Mouse (Mus musculus) neural tube, embryonic 15.5 days (tissue): ENCODE measurements around the gene Syt17. TPM values are rescaled to one million over a fixed set of nuclear protein-coding genes. Genes with fewer than 3 reads are reported as not detected.
"Not testable (repeated sequence)": the region's sequence is repeated elsewhere in the genome, so short reads cannot be mapped to it uniquely, and the experiment has no call there.

ENCODE experiments used
- ATAC-seq: fragments of 200-750 bp; cut with Nextera tagmentation; 2 replicates; pipeline ENCODE4 v1.8.0; 2017; ENCODE audit warnings: mild to moderate bottlenecking, moderate TSS enrichment, moderate library complexity; ENCODE audit not compliant: low FRiP score
- H3K27ac ChIP-seq: fragments of 300-500 bp; sonication (generic); replicated peaks from 2 replicates; pipeline ENCODE4 v1.5.1; 2015; ENCODE audit warnings: mild to moderate bottlenecking, inconsistent platforms
- H3K27me3 ChIP-seq: fragments of 300-500 bp; sonication (generic); replicated peaks from 2 replicates; pipeline ENCODE4 v1.6.1; 2015; ENCODE audit warnings: inconsistent platforms
- H3K36me3 ChIP-seq: fragments of 300-500 bp; sonication (generic); 2 replicates; pipeline ENCODE4 v1.6.1; 2015; ENCODE audit warnings: inconsistent platforms
- H3K4me1 ChIP-seq: fragments of 300-500 bp; sonication (generic); 2 replicates; pipeline ENCODE4 v1.6.1; 2015; ENCODE audit warnings: inconsistent platforms
- H3K4me2 ChIP-seq: fragments of 300-500 bp; sonication (generic); 2 replicates; pipeline ENCODE4 v1.6.1; 2015; ENCODE audit warnings: inconsistent platforms, mild to moderate bottlenecking, moderate library complexity
- H3K4me3 ChIP-seq: fragments of 300-500 bp; sonication (generic); replicated peaks from 2 replicates; pipeline ENCODE4 v1.5.1; 2015; ENCODE audit warnings: mild to moderate bottlenecking, inconsistent platforms
- H3K9ac ChIP-seq: fragments of 300-500 bp; sonication (generic); replicated peaks from 2 replicates; pipeline ENCODE4 v1.6.1; 2015; ENCODE audit warnings: mild to moderate bottlenecking, inconsistent platforms
- H3K9me3 ChIP-seq: fragments of 300-500 bp; sonication (generic); replicated peaks from 2 replicates; pipeline ENCODE4 v1.6.1; 2016; ENCODE audit warnings: inconsistent platforms
- WGBS: fragments of 180-500 bp; shearing (Covaris S2); methylation state at CpG from one replicate; pipeline ENCODE4 v1.1.7; 2015; ENCODE audit warnings: mixed read lengths; 5-methylcytosine and 5-hydroxymethylcytosine counted together
- polyA plus RNA-seq: library from polyadenylated mRNA; unstranded; fragments of >200 nt; fragmentation: Nextera tagmentation; extraction: Ambion mirVana; gene quantifications from 2 replicates; pipeline ENCODE4 v1.2.1, GENCODE M21; 2015

The Syt17 gene
- polyA plus RNA-seq, 1 experiment from 2014 or later, result 24.3 TPM

DNA sequence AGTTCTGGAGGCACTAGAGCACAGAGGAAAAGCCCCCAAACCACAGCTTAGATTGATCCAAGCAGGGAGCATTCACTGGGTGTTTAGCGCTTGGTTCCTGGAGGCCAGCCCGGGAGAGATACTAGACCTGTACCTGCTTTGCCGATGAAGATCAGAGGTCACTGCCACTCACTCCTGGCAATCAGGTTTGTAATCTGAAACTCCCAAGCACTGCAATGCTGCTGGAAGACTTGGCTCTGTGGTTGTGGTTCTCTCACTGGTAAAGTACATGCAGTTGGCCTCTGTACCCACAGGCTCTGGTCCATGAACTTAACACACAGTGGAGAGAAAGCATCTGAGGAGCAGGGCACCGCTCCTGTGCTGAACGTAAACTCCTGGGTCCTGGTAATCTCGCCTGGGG, 82.8 kb downstream of the Syt17 start:
- Histone ChIP-seq H3K4me3 (no peak overlapping the region), H3K27ac (no peak overlapping the region), H3K27me3 (0 out of 2 replicates have a peak, but pooled peaks cover 2% of the 10 kb centered on the region), H3K9ac (no peak overlapping the region), H3K9me3 (no peaks in the 10 kb centered on the region), H3K4me1 (peaks cover 2% of the 10 kb centered on the region; the same call in 1 of the 2 replicates), H3K36me3 (no peaks in the 10 kb centered on the region), H3K4me2 (no peak overlapping the region)
- 83% methylated on average over 6 of the region's 6 CpGs for WGBS
- no peak for ATAC-seq

DNA sequence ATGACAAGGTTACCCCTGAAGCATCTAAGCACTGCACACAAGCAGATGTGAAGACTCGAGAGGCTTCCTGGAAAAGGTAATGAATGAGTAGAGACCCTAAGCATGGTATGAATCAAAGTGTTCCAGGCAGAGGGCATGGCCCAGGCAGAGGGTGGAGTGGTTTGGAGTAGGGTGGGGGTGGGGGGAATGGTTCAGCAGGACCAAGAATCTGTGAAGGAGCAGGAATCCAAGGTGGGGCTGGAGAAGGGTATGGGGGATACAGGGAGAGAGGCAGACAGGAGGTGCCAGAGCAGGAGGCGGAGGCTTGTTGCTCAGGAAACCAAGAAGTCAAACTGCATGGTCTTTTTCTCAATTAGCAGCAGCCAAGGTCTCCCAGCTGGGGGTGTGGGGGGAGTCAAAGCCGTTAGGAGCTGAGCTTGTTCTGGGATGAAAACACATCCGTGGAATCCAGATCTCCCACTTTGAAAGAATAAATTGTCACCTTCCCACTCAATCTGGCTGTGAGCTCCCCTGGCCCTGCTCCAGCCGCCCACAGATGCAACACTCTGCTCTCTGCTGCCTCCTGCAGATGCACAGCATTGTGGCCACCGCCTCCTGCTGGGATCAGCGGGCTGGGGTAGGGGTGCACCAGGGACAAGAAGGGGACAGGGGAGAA, 83.5 kb downstream of the Syt17 start:
- Histone ChIP-seq H3K4me1 (peaks cover 2% of the 10 kb centered on the region; the same call in 1 of the 2 replicates), H3K9ac (no peak overlapping the region), H3K4me2 (no peak overlapping the region), H3K27ac (no peak overlapping the region), H3K4me3 (no peak overlapping the region), H3K36me3 (no peaks in the 10 kb centered on the region), H3K27me3 (0 out of 2 replicates have a peak, but pooled peaks cover 2% of the 10 kb centered on the region), H3K9me3 (no peaks in the 10 kb centered on the region)
- no peak for ATAC-seq
- WGBS, result 44% methylated on average over 7 of the region's 7 CpGs

DNA sequence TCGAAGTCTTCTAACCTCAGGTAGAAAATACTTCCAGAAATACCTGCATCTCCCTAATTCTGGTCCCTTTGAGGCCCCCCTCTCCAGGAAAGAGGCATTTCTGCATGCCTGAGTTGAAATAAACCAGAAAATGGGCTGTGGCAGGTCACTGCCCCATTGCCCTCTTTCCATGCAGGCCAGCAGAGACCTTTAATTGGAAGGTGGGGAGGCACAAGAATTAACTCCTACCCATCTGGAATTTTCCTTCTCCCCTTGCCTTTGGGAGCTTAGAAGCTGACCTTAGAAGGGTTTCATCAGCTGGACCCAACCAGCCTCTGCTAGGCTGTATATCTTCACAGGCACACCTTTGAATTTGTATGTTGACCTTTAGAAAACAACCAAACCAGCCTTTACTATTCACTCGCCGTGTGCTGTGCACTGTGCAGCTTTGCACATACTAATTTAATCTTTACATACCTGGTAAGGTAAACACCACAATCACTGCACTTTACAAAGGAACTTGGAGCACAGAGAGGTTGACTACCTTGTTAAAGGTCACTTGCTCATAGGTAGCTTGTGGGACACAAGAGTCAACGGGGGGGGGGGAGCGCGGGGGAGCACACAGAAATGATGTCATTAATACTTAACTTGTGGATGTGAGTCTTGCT, 84.3 kb downstream of the Syt17 start:
- Histone ChIP-seq H3K27me3 (0 out of 2 replicates have a peak, but pooled peaks cover 2% of the 10 kb centered on the region), H3K9ac (no peak overlapping the region), H3K27ac (no peak overlapping the region), H3K4me1 (peaks cover 2% of the 10 kb centered on the region; the same call in 1 of the 2 replicates), H3K9me3 (no peaks in the 10 kb centered on the region), H3K4me3 (no peak overlapping the region), H3K4me2 (no peak overlapping the region), H3K36me3 (no peaks in the 10 kb centered on the region)
- ATAC-seq, result no peak
- 92% methylated on average over 6 of the region's 6 CpGs for WGBS

DNA sequence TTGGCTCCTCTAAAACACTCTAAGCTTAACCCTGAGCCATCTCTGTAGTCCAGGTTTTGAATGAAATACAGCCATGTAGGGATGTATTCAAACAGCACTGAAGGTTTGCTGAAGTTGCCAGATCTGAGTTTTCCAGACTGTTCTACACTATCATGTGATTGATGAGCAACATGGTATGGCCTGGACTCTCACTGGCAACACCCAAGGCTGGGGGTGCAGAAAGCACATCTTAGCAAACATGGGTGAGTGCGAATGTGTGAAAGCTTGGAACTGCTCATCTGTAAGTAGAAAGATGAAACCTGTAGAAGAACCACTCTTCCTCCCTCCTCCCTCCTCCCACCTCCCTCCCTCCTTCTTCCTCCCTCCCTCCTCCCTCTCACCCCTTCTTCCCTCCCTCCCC, 85.1 kb downstream of the Syt17 start:
- no peak overlapping the region for H3K27ac ChIP-seq
- ATAC-seq, result no peak
- H3K9ac ChIP-seq, result no peak overlapping the region
- H3K27me3 ChIP-seq, result 0 out of 2 replicates have a peak, but pooled peaks cover 2% of the 10 kb centered on the region
- no peak overlapping the region for H3K4me3 ChIP-seq
- 93% methylated on average over 1 of the region's 1 CpGs for WGBS
- H3K4me1 ChIP-seq, result peaks cover 2% of the 10 kb centered on the region; the same call in 1 of the 2 replicates
- no peaks in the 10 kb centered on the region for H3K9me3 ChIP-seq
- no peaks in the 10 kb centered on the region for H3K36me3 ChIP-seq
- no peak overlapping the region for H3K4me2 ChIP-seq

DNA sequence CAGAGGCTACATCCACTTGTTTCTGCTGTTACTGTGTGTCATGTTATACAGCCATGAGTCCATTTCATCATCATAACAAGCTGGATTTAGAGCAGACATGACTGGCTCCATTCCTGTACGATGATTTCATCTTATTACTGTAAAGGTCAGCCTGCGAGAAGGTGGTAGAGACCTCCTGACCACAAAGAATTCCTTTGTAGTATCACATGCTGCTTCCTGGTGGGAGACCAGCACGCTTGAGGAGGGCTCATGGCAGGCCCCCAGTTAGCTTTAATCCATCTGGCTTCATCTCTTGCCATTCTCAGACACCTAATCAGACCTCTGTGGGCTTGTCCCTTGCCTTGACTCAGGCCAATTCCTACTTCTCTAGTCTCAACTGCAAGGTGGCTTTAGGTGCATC, 85.8 kb downstream of the Syt17 start:
- peaks cover 2% of the 10 kb centered on the region; the same call in 1 of the 2 replicates for H3K4me1 ChIP-seq
- no peak overlapping the region for H3K4me2 ChIP-seq
- H3K36me3 ChIP-seq, result no peaks in the 10 kb centered on the region
- 72% methylated on average over 3 of the region's 3 CpGs for WGBS
- H3K27me3 ChIP-seq, result 0 out of 2 replicates have a peak, but pooled peaks cover 2% of the 10 kb centered on the region
- no peak overlapping the region for H3K4me3 ChIP-seq
- no peak for ATAC-seq
- H3K27ac ChIP-seq, result no peak overlapping the region
- H3K9me3 ChIP-seq, result no peaks in the 10 kb centered on the region
- H3K9ac ChIP-seq, result no peak overlapping the region

DNA sequence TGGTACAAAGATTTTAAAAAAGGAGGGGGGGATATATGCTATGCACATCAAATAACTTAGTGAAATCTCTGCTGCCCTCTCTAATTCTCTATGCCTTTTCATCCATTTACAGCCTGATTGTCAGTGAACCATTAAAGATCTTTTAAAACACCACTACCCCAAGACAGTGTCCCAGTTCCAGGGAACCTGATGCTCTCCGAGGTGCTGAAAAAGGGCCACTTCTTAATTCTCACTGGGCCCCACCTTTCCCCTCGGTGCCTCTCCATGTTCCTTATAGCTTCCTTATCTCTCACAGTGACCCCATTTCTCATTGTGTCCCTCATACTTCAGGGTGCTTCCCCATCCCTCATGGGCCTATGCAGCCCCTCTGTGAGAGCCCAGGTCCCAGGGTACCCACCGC, 89.0 kb downstream of the Syt17 start:
- no peaks in the 10 kb centered on the region for H3K36me3 ChIP-seq
- H3K4me1 ChIP-seq, result no peaks in the 10 kb centered on the region
- 42% methylated on average over 3 of the region's 3 CpGs for WGBS
- no peak overlapping the region for H3K9ac ChIP-seq
- no peak overlapping the region for H3K4me2 ChIP-seq
- H3K9me3 ChIP-seq, result no peaks in the 10 kb centered on the region
- no peak for ATAC-seq
- H3K27me3 ChIP-seq, result 0 out of 2 replicates have a peak, but pooled peaks cover 2% of the 10 kb centered on the region
- H3K4me3 ChIP-seq, result no peak overlapping the region
- no peak overlapping the region for H3K27ac ChIP-seq

DNA sequence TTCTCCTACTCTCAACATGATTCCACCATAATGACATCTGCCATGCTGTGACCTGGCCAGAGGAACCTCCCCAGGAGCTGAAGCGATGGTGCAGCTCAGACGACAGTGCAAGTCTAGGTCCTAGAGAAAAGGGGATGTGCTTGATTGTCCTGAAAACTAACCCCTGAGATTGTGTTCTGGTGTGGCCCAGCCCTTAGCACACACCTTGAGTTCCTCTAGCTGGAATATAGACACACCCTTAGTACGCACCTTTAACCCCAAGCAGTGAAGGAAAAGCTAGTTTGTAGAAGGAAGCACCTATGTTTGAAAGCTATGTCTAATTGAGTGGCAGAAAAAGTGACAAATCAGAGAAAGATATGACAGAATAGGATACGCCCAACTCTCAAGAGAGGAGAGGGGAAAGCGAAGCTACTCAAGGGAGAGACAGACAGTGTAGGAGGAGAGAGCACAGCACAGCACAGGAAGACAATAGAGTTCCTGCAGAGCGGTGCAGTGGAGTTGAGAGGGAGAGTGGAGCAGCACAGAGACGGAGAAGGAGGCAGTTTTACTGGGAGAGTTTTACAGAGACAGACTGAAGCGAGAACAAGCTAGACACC, 91.5 kb downstream of the Syt17 start:
- not testable (repeated sequence) for H3K9ac ChIP-seq, H3K4me2 ChIP-seq, H3K27ac ChIP-seq, H3K4me1 ChIP-seq, H3K4me3 ChIP-seq, H3K27me3 ChIP-seq, H3K36me3 ChIP-seq, ATAC-seq, H3K9me3 ChIP-seq
- WGBS, result 86% methylated on average over 8 of the region's 8 CpGs

DNA sequence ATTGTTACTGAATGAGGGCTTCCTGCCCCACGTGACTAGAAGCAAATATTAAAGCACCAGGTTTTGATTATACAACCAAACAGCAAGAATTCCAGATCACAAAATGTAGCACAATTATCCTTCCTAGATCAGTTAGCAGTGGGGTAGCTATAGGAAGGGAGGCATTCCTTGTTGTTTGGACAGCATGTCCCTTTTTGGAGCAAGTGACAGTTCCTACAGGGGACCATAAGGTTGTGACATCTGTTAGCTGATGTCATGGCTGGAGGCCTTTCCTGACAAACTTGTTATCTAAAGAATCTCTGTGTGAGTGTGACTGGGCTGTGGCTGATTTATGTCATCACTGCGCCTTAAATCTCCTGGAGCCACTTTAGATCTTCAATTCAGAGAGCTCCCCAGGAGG, 97.2 kb downstream of the Syt17 start:
- no peak overlapping the region for H3K4me2 ChIP-seq
- H3K36me3 ChIP-seq, result no peaks in the 10 kb centered on the region
- H3K4me3 ChIP-seq, result no peak overlapping the region
- no peak for ATAC-seq
- no peak overlapping the region for H3K27ac ChIP-seq
- H3K4me1 ChIP-seq, result no peaks in the 10 kb centered on the region
- 71% methylated on average over 2 of the region's 2 CpGs for WGBS
- no peak overlapping the region for H3K9ac ChIP-seq
- H3K27me3 ChIP-seq, result no peaks in the 10 kb centered on the region
- no peaks in the 10 kb centered on the region for H3K9me3 ChIP-seq

DNA sequence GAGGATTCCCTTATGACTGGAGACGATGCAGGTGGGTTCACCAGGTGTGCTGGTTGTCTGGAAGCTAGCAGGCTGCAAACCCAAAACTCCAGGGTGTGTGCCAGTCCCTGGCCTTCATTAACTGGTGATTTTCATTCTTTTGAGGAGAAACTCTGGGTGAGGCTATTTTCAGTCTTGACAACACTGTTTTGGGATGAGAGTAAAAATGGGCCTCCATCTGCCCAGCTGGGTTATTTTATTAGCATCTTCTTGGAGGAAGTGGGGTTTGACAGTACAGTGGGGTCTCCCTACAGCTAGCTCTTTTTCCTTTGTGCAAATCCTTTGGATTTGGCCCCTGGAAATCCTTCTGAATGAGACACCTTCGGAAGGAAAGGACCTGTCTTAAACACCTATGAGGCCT, 101.1 kb downstream of the Syt17 start:
- WGBS, result 75% methylated on average over 2 of the region's 2 CpGs
- no peaks in the 10 kb centered on the region for H3K9me3 ChIP-seq
- no peaks in the 10 kb centered on the region for H3K4me1 ChIP-seq
- no peaks in the 10 kb centered on the region for H3K36me3 ChIP-seq
- no peak overlapping the region for H3K4me2 ChIP-seq
- ATAC-seq, result no peak
- H3K9ac ChIP-seq, result no peak overlapping the region
- no peaks in the 10 kb centered on the region for H3K27me3 ChIP-seq
- H3K27ac ChIP-seq, result no peak overlapping the region
- no peak overlapping the region for H3K4me3 ChIP-seq

DNA sequence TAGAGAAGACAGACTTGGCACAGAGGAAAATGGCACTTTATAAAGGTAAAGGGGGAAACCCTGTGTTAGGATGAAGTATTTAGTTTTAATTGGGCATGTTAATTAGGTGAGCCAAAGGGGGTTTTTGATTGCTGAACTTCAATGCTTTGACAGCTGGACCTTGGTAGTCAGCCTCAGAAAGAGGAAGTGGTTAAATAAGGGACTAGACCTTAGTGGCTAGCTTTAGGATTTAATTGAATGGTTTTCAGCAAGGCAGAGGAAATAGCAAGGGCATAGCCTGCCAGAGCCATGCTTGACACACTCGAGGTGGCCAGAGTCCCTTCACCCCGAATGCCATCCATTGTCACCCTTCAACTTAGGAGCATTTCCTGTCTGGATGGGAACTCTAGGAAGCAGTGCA, 101.6 kb downstream of the Syt17 start:
- no peak for ATAC-seq
- 61% methylated on average over 2 of the region's 2 CpGs for WGBS

DNA sequence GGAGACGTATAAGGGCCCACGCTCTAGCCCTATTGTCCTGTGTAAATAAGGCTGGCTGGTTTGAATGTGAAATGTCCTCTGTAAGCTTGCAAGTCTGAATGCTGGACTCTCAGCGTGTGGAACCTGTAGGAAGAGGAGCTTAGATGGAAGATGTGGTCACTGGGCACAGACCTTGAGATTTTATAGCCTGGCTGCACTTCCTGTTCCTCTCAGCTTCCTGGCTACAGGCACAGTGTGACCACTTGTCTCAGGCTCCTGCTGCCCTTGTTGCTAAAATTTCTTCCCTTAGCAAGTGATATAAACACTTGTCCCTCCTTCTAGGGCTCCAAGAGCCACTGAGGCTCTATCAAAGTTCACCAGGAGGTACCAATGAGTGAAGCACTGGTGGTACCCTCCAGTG, 102.6 kb downstream of the Syt17 start:
- H3K27ac ChIP-seq, result no peak overlapping the region
- H3K4me1 ChIP-seq, result no peaks in the 10 kb centered on the region
- no peaks in the 10 kb centered on the region for H3K9me3 ChIP-seq
- H3K4me3 ChIP-seq, result no peak overlapping the region
- no peak overlapping the region for H3K9ac ChIP-seq
- no peaks in the 10 kb centered on the region for H3K27me3 ChIP-seq
- H3K4me2 ChIP-seq, result no peak overlapping the region
- 84% methylated on average over 3 of the region's 3 CpGs for WGBS
- ATAC-seq, result no peak
- no peaks in the 10 kb centered on the region for H3K36me3 ChIP-seq

More for the DNA sequence above, 101.6 kb downstream of the Syt17 start:
- Histone ChIP-seq H3K4me1 (no peaks in the 10 kb centered on the region), H3K27me3 (no peaks in the 10 kb centered on the region), H3K9me3 (no peaks in the 10 kb centered on the region), H3K4me3 (no peak overlapping the region), H3K36me3 (no peaks in the 10 kb centered on the region), H3K27ac (no peak overlapping the region), H3K4me2 (no peak overlapping the region), H3K9ac (no peak overlapping the region)

DNA sequence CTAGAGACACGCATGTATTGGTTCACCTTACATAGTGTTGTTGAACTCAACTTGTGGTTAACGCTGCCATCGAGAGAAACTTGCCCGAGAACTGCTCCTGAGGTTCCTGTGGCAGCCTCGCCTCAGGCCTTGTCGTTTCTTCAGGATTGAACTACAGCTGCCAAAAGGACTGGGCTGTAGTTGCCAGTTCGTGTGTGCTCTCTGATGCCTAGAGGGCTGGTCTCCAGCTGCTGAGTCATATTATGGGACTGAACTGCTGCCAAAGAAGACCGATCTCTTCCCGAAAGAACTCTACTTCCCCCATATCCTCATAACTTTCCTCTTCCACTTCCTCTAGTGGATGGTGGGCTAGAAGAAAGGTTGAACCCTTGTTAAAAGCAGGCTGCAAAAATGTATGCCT, 103.3 kb downstream of the Syt17 start:
- Histone ChIP-seq H3K36me3 (no peaks in the 10 kb centered on the region), H3K4me2 (no peak overlapping the region), H3K4me1 (no peaks in the 10 kb centered on the region), H3K9me3 (no peaks in the 10 kb centered on the region), H3K27ac (no peak overlapping the region), H3K9ac (no peak overlapping the region), H3K4me3 (no peak overlapping the region), H3K27me3 (no peaks in the 10 kb centered on the region)
- 86% methylated on average over 9 of the region's 9 CpGs for WGBS
- ATAC-seq, result no peak
